Mouse (Mus musculus): ENCODE measurements around the gene Smarcd2.

DNA sequence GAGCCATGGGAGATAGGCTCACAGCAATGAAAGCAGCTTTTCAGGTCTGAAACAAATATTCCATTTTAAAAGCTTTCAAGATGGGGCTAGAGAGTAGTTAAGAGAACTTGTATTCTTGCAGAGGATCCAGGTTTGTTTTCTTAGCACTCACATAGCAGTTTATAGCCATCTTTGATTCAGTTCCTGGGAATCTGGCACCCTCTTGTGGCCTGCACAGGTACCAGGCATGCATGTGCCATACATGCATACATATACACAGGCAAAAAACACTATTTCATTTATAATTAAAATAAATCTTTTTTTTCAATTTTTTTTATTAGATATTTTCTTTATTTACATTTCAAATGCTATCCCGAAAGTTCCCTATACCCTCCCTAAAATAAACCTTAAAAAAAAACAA is 25.9 kb downstream of the Smarcd2 start:
- TF ChIP-seq MYOD1 (IDR thresholded peaks at IDR 0.05; ENCODE audit: control insufficient read depth in 1 of 3, insufficient read length in 2 of 3, low read depth in 2 of 3) (no peak), POLR2AphosphoS2 (IDR thresholded peaks at IDR 0.05; ENCODE audit: insufficient read length, low read depth) (no peak), SRF (IDR thresholded peaks at IDR 0.05; ENCODE audit: control insufficient read depth, insufficient read length, low read depth) (no peak), POLR2A (IDR thresholded peaks at IDR 0.05; ENCODE audit: insufficient read length, low read depth) (no peak), E2F4 (IDR thresholded peaks at IDR 0.05; ENCODE audit: insufficient read depth) (no peak), USF1 (IDR thresholded peaks at IDR 0.05; ENCODE audit: low read depth) (no peak), REST (IDR thresholded peaks at IDR 0.05; ENCODE audit: insufficient read depth, insufficient read length) (no peak), TCF3 (IDR thresholded peaks at IDR 0.05; ENCODE audit: insufficient read length, low read depth) (no peak)
